Mouse (Mus musculus): ENCODE measurements at regions not wholly inside any gene's neighbourhood (a gene's known extent, or its start where the extent isn't known, plus 50 kb on each side); places are given as distances from the start of the nearest gene placed in this dataset.

DNA sequence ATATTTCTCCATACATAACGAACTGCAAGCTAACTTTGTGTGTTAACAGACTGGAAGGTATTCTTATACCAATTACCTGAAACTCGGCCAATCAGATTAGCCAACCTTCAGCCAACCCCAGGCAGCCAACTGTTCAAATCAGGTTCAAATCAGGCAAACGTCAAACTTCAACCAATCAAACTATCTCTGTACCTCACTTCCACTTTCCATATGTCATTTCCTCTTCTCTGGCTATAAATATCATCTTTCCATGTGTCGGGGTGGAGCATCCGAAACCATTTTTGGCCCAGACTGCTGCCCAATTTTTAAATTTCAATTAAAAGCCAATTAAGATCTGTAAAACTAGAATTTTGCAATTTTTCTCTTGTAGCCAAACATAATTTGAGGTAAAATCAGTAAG lies 251.1 kb upstream of the Gap43 start:
- H3K4me1 ChIP-seq: no peaks in the 10 kb centered on the region
- no peak for ATAC-seq (replicated peaks)
- no peak overlapping the region for H3K9ac ChIP-seq (replicated peaks)
- H3K9me3 ChIP-seq: no peaks in the 10 kb centered on the region
- no peak overlapping the region for H3K4me2 ChIP-seq (replicated peaks)
- no peak overlapping the region for H3K4me3 ChIP-seq
- H3K27me3 ChIP-seq: no peaks in the 10 kb centered on the region
- no peaks in the 10 kb centered on the region for H3K36me3 ChIP-seq
- 82% methylated on average over 5 of the region's 5 CpGs for WGBS
- H3K27ac ChIP-seq (replicated peaks): no peak overlapping the region

- Histone ChIP-seq H3K4me2 (replicated peaks) (no peak overlapping the region), H3K4me1 (no peaks in the 10 kb centered on the region), H3K9ac (replicated peaks) (no peak overlapping the region), H3K9me3 (no peaks in the 10 kb centered on the region), H3K27ac (replicated peaks) (no peak overlapping the region), H3K4me3 (no peak overlapping the region), H3K36me3 (no peaks in the 10 kb centered on the region), H3K27me3 (no peaks in the 10 kb centered on the region)
- ATAC-seq (replicated peaks): no peak
Measured at GRCm38 (mm10) chr16:42586196-42586595, 245.7 kb upstream of the Gap43 start.

GRCm38 (mm10) chr16:42575517-42575946 lies 235.1 kb upstream of the Gap43 start:
- ATAC-seq (replicated peaks): peak; percentile 93
- Histone ChIP-seq H3K9me3 (no peaks in the 10 kb centered on the region), H3K27me3 (no peaks in the 10 kb centered on the region), H3K36me3 (no peaks in the 10 kb centered on the region), H3K4me1 (peaks cover 12% of the 10 kb centered on the region), H3K9ac (replicated peaks) (peak overlapping the region; percentile 19; the same call in 1 of the 2 replicates), H3K27ac (replicated peaks) (peak overlapping the region; percentile 59; the same call in 1 of the 2 replicates), H3K4me2 (replicated peaks) (peak overlapping the region; percentile 42), H3K4me3 (peak overlapping the region; percentile 30)
- 2% methylated on average over 7 of the region's 7 CpGs for WGBS

DNA sequence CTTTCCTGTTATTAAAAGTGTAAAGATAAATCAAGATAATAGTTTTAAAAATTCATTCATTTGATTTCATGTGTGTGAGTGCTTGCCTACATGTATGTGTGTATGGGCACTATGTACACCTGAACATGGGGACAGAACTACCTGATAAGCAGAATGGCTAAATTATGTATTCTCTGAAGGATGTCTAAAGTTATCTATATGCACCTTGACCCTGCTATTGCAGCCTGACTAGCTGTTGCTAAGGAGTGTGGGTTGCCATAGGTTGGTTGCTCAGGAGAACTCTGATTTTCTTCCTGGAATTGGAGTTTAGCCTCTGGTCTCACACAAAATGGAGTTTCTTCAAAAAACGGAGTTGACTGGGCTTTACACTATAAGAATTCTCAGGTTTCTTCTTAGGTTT lies 234.5 kb upstream of the Gap43 start:
- no peaks in the 10 kb centered on the region for H3K36me3 ChIP-seq
- peak; percentile 17; the same call in 1 of the 2 replicates for ATAC-seq (replicated peaks)
- peak overlapping the region; percentile 59; the same call in 1 of the 2 replicates for H3K27ac ChIP-seq (replicated peaks)
- 9% methylated on average over 1 of the region's 1 CpGs for WGBS
- peaks cover 12% of the 10 kb centered on the region for H3K4me1 ChIP-seq
- no peaks in the 10 kb centered on the region for H3K27me3 ChIP-seq
- no peak overlapping the region for H3K9ac ChIP-seq (replicated peaks)
- H3K4me2 ChIP-seq (replicated peaks): no peak overlapping the region
- H3K9me3 ChIP-seq: no peaks in the 10 kb centered on the region
- no peak overlapping the region for H3K4me3 ChIP-seq

- H3K4me2 ChIP-seq (replicated peaks): no peak overlapping the region
- WGBS: 65% methylated on average over 6 of the region's 6 CpGs
- H3K4me3 ChIP-seq: no peak overlapping the region
- H3K9ac ChIP-seq (replicated peaks): no peak overlapping the region
- H3K4me1 ChIP-seq: peaks cover 4% of the 10 kb centered on the region
- H3K36me3 ChIP-seq: no peaks in the 10 kb centered on the region
- H3K27ac ChIP-seq (replicated peaks): no peak overlapping the region
- ATAC-seq (replicated peaks): peak; percentile 74
- H3K27me3 ChIP-seq: no peaks in the 10 kb centered on the region
- H3K9me3 ChIP-seq: no peaks in the 10 kb centered on the region
Measured at GRCm38 (mm10) chr16:42570246-42570996, 230.0 kb upstream of the Gap43 start.

DNA sequence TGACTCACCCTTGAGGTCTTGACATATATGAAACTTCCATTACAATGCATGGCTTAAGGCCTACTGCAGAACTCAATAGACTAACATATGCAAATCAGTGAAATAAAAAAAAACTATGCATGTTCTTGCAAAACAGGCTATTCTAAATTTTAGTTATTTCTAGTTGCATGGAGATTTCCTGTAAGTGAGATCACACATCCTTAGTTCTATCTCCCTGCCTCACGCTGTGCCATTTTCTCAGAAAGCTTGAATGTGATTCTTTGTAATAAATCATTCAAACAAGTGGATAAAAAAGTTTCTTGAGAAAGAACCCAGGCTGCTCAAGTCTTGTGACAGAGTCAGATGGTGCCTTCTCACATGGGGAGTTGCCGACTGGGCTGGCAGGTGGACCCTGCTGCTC lies 228.9 kb upstream of the Gap43 start:
- WGBS: 83% methylated on average over 2 of the region's 2 CpGs
- no peak for ATAC-seq (replicated peaks)
- Histone ChIP-seq H3K36me3 (no peaks in the 10 kb centered on the region), H3K4me2 (replicated peaks) (no peak overlapping the region), H3K4me1 (no peaks in the 10 kb centered on the region), H3K9me3 (no peaks in the 10 kb centered on the region), H3K4me3 (no peak overlapping the region), H3K27me3 (no peaks in the 10 kb centered on the region), H3K27ac (replicated peaks) (no peak overlapping the region), H3K9ac (replicated peaks) (no peak overlapping the region)

DNA sequence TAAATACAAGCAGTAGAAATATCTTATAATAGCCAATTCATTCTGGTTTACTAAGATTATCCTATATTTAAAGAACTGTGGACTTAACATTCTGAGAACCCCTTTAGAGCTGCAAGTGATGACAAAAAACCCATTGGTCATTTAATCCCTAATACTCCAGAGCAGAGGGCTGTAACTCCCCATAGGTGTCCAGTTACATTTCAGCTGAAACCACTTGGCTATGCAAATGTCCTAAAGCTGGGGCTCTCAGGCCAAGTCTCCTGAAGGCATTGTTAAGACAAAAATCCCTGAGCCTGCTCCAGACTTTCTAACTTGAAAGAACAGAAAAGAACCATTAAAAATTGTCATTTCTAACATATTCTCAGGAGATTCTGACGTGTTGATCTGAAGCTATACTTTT lies 209.1 kb upstream of the Gap43 start:
- Histone ChIP-seq H3K36me3 (no peaks in the 10 kb centered on the region), H3K4me2 (replicated peaks) (no peak overlapping the region), H3K27ac (replicated peaks) (no peak overlapping the region), H3K27me3 (no peaks in the 10 kb centered on the region), H3K9ac (replicated peaks) (no peak overlapping the region), H3K9me3 (no peaks in the 10 kb centered on the region), H3K4me1 (peaks cover 11% of the 10 kb centered on the region), H3K4me3 (no peak overlapping the region)
- no peak for ATAC-seq (replicated peaks)
- 47% methylated on average over 1 of the region's 1 CpGs for WGBS

GRCm38 (mm10) chr16:42546229-42547163 lies 206.0 kb upstream of the Gap43 start:
- no peak overlapping the region for H3K4me2 ChIP-seq (replicated peaks)
- no peak overlapping the region for H3K4me3 ChIP-seq
- no peak overlapping the region for H3K27ac ChIP-seq (replicated peaks)

GRCm38 (mm10) chr16:42517321-42517720 lies 176.9 kb upstream of the Gap43 start:
- H3K27ac ChIP-seq (replicated peaks): no peak overlapping the region
- no peaks in the 10 kb centered on the region for H3K36me3 ChIP-seq
- H3K4me1 ChIP-seq: no peaks in the 10 kb centered on the region
- WGBS: 84% methylated on average over 4 of the region's 4 CpGs
- no peaks in the 10 kb centered on the region for H3K27me3 ChIP-seq
- no peaks in the 10 kb centered on the region for H3K9me3 ChIP-seq
- no peak overlapping the region for H3K9ac ChIP-seq (replicated peaks)
- H3K4me2 ChIP-seq (replicated peaks): no peak overlapping the region
- ATAC-seq (replicated peaks): no peak
- H3K4me3 ChIP-seq: no peak overlapping the region

More at GRCm38 (mm10) chr16:42546229-42547163, 206.0 kb upstream of the Gap43 start:
- Histone ChIP-seq H3K9me3 (no peaks in the 10 kb centered on the region), H3K4me1 (peaks cover 11% of the 10 kb centered on the region), H3K36me3 (no peaks in the 10 kb centered on the region), H3K9ac (replicated peaks) (no peak overlapping the region), H3K27me3 (no peaks in the 10 kb centered on the region)
- ATAC-seq (replicated peaks): peak; percentile 85
- WGBS: 41% methylated on average over 14 of the region's 14 CpGs

- Histone ChIP-seq H3K27ac (replicated peaks) (no peak overlapping the region), H3K4me2 (replicated peaks) (no peak overlapping the region), H3K4me3 (no peak overlapping the region), H3K27me3 (no peaks in the 10 kb centered on the region), H3K4me1 (no peaks in the 10 kb centered on the region), H3K9me3 (no peaks in the 10 kb centered on the region), H3K9ac (replicated peaks) (no peak overlapping the region), H3K36me3 (no peaks in the 10 kb centered on the region)
- ATAC-seq (replicated peaks): no peak
- WGBS: 82% methylated on average over 3 of the region's 3 CpGs
Measured at GRCm38 (mm10) chr16:42515929-42516328, 175.5 kb upstream of the Gap43 start.

- Histone ChIP-seq H3K27me3 (no peaks in the 10 kb centered on the region), H3K4me3 (no peak overlapping the region), H3K27ac (replicated peaks) (no peak overlapping the region), H3K4me2 (replicated peaks) (no peak overlapping the region), H3K9ac (replicated peaks) (no peak overlapping the region), H3K4me1 (no peaks in the 10 kb centered on the region), H3K36me3 (no peaks in the 10 kb centered on the region), H3K9me3 (no peaks in the 10 kb centered on the region)
- ATAC-seq (replicated peaks): no peak
- 54% methylated on average over 9 of the region's 9 CpGs for WGBS
Measured at GRCm38 (mm10) chr16:42505107-42505506, 164.7 kb upstream of the Gap43 start.

- no peak overlapping the region for H3K9ac ChIP-seq (replicated peaks)
- H3K36me3 ChIP-seq: no peaks in the 10 kb centered on the region
- no peaks in the 10 kb centered on the region for H3K4me1 ChIP-seq
- H3K4me3 ChIP-seq: no peak overlapping the region
- no peak for ATAC-seq (replicated peaks)
- no peak overlapping the region for H3K4me2 ChIP-seq (replicated peaks)
- no peak overlapping the region for H3K27ac ChIP-seq (replicated peaks)
- 88% methylated on average over 2 of the region's 2 CpGs for WGBS
- H3K9me3 ChIP-seq: no peaks in the 10 kb centered on the region
- no peaks in the 10 kb centered on the region for H3K27me3 ChIP-seq
Measured at GRCm38 (mm10) chr16:42501713-42502112, 161.3 kb upstream of the Gap43 start.
